Mouse (Mus musculus) bone marrow macrophage, adult 2 months (primary cell): ENCODE results near the gene Dis3l. TPM values are rescaled to one million over a fixed set of nuclear protein-coding genes. Genes with fewer than 3 reads are reported as not detected.
"Not testable (repeated sequence)": the region's sequence is repeated elsewhere in the genome, so short reads cannot be mapped to it uniquely, and the experiment has no call there.

ENCODE experiments used
- H3K27ac ChIP-seq: 2 replicates; pipeline ENCODE4 v1.5.1; 2012; ENCODE audit warnings: low read depth, low read length; ENCODE audit not compliant: insufficient read depth
- H3K4me1 ChIP-seq: 2 replicates; pipeline ENCODE4 v1.6.1; 2012; ENCODE audit warnings: low read length; ENCODE audit not compliant: control insufficient read depth, insufficient read depth
- H3K4me3 ChIP-seq: 2 replicates; pipeline ENCODE4 v1.5.1; 2012; ENCODE audit warnings: mild to moderate bottlenecking, low read length, moderate library complexity; ENCODE audit not compliant: insufficient read depth
- CTCF ChIP-seq: IDR thresholded peaks from 2 replicates; pipeline ENCODE4 v1.5.1; 2012; ENCODE audit warnings: low read depth, mild to moderate bottlenecking, low read length, moderate library complexity
- POLR2A ChIP-seq: IDR thresholded peaks from 2 replicates; pipeline ENCODE4 v1.6.1; 2012; ENCODE audit warnings: mild to moderate bottlenecking, low read depth, low read length, borderline replicate concordance
- polyA plus RNA-seq: library from polyadenylated mRNA; stranded (reverse); fragments of >200 nt; gene quantifications from 2 replicates; pipeline ENCODE4 v1.2.4, GENCODE M21; 2012; ENCODE audit not compliant: missing spikeins, insufficient read depth, insufficient read length

The Dis3l gene
- polyA plus RNA-seq, 1 experiment, result 14.7 TPM

- no peaks in the 10 kb centered on the region for H3K4me1 ChIP-seq
- no peak overlapping the region for H3K27ac ChIP-seq
- no peak for TF ChIP-seq POLR2A
- no peak for TF ChIP-seq CTCF
- H3K4me3 ChIP-seq, result no peak overlapping the region
Observed at GRCm38 (mm10) chr9:64323976-64324375, 17.1 kb downstream of the Dis3l start.

DNA sequence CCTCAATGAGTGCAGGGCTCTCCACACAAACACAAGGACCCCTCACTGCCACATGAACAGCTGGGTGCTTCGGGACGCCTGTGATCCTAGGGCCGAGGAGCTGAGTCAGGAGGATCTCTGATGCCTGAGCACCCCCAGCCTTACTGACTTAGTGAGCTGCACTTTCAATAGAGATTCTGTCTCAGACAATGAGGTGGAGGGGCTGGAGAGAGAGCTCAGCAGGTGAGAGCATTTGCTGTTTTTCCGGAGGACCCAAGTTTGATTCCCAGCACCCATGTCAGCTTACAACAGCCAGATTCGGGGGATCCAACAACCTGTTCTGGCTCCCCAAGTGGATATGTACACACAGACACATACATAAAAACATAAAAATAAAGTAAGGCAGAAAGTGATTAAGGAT lies 24.1 kb downstream of the Dis3l start:
- Histone ChIP-seq H3K4me1 (no peaks in the 10 kb centered on the region), H3K4me3 (no peak overlapping the region), H3K27ac (no peak overlapping the region)
- no peak for TF ChIP-seq POLR2A
- no peak for TF ChIP-seq CTCF

DNA sequence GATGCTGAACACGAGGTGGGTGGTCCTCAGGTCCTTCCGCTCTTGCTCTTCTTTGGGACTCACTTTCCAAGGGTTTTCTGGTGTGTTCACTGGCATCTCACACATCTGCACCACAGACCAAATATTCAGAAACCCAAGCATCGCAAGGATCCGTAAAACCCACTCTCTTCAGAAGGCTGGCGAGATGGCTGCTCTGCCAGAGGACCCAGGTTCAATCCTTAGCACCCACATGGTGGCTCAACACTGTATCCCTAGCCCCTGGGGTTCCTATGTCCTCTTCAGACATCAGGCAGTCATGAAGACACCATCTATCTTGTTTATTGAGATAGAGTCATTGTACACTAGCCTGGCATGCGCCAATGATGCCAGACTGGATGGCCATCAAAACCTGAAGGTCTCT lies 26.4 kb downstream of the Dis3l start:
- no peak for TF ChIP-seq POLR2A
- no peak for TF ChIP-seq CTCF
- Histone ChIP-seq H3K27ac (no peak overlapping the region), H3K4me3 (no peak overlapping the region), H3K4me1 (no peaks in the 10 kb centered on the region)

- no peak overlapping the region for H3K27ac ChIP-seq
- TF ChIP-seq POLR2A (no peak), CTCF (no peak)
- no peak overlapping the region for H3K4me3 ChIP-seq
- H3K4me1 ChIP-seq, result no peaks in the 10 kb centered on the region
Observed at GRCm38 (mm10) chr9:64312128-64312527, 29.0 kb downstream of the Dis3l start.

DNA sequence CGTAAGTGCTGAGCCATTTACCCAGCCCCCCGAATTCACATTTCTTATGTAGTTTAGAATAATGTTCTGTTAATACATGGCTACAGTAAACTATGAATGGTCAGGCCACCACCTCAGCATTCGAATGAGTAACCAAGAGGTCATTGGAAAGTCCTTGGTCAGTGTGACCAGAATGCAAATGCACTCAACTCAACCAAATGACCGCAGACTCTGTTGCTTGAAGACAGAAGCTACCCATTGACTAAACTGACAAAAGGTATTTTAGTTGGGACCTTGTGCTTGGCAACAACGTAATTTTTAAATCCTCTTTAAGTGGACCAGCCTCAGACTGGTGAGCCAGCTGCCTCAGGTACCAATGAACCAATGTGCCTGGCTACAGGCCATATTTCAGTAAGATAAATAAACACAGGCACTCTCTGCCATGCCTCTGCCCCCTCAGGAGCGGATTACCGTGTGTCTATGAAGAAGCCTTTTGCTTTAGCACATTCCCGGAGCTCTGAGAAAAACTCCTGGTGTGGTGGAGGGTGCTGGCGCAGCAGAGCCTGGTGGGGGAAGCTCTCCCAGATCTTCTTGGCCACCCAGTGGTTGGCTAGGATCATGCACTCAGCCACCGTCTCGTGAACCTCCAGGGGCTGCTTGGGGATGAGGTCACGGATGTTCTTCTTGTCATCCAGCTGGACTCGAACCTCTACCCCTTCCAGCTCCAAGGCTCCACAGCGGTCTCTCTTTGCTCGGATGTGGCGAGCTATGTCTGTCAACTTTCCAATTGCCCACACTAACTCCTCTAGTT lies 29.9 kb downstream of the Dis3l start:
- no peak overlapping the region for H3K27ac ChIP-seq
- H3K4me3 ChIP-seq, result no peak overlapping the region
- H3K4me1 ChIP-seq, result no peaks in the 10 kb centered on the region
- TF ChIP-seq POLR2A, result no peak
- no peak for TF ChIP-seq CTCF

DNA sequence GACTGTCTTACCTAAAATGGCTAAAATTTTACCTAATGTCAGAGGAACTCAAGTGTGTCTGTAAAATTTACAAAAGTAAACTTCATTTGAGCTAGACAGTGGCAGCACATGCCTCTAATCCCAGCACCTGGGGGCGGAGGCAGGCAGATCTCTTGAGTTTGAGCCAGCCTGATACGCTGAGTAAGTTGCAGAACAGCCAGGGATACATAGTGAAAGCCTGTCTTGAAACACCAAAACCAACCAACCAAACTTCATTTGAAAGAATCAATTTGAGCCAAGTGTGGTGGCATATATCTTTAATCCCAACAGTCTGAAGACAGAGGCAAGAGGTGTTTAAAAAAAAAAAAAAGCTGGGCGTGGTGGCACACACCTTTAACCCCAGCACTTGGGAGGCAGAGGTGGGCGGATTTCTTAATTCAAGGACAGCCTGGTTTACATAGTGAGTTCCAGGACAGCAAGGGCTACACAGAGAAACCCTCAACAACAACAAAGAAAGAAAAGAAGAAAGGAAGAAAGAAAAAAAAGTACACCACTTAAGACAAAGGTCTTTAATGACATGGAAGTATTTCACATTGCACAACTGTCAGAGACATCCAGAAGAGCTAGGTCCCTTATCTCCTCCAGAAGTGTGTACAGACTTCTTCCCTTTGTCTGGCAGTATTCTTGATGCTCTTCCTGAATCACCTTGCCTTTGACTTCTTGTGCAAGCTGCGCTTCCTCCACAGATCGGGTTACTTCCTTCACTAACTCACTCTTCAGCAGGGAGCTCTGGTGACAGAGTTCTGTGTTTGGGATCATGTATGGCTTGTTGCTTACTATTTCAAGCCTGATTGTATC lies 34.4 kb downstream of the Dis3l start:
- no peak overlapping the region for H3K4me3 ChIP-seq
- TF ChIP-seq POLR2A (no peak), CTCF (no peak)

GRCm38 (mm10) chr9:64303086-64303485 lies 38.0 kb downstream of the Dis3l start:
- H3K4me3 ChIP-seq, H3K4me1 ChIP-seq, H3K27ac ChIP-seq: not testable (repeated sequence)

More for the DNA sequence above, 34.4 kb downstream of the Dis3l start:
- H3K27ac ChIP-seq, result no peak overlapping the region
- no peaks in the 10 kb centered on the region for H3K4me1 ChIP-seq

GRCm38 (mm10) chr9:64282404-64282987 lies 58.6 kb downstream of the Dis3l start:
- TF ChIP-seq CTCF (no peak), POLR2A (no peak)
- H3K4me1 ChIP-seq, result peaks cover 3% of the 10 kb centered on the region; the same call in 1 of the 2 replicates
- peak overlapping the region; percentile 86 for H3K4me3 ChIP-seq
- no peak overlapping the region for H3K27ac ChIP-seq

- TF ChIP-seq POLR2A (no peak), CTCF (no peak)
- peak overlapping the region; percentile 54 for H3K27ac ChIP-seq
- peak overlapping the region; percentile 86 for H3K4me3 ChIP-seq
- peaks cover 3% of the 10 kb centered on the region; the same call in 1 of the 2 replicates for H3K4me1 ChIP-seq
Observed at GRCm38 (mm10) chr9:64281781-64282178, 59.3 kb downstream of the Dis3l start.

- Histone ChIP-seq H3K4me3 (peak within 1 kb of the TSS; percentile 86), H3K4me1 (peaks cover 3% of the 10 kb centered on the region; the same call in 1 of the 2 replicates), H3K27ac (peak within 1 kb of the TSS; percentile 54)
- TF ChIP-seq POLR2A, result 0 out of 2 replicates have a peak, but pooled peaks have one; percentile 8
- TF ChIP-seq CTCF, result no peak
Observed at GRCm38 (mm10) chr9:64281105-64281780, 59.8 kb downstream of the Dis3l start, which contains the start of gene Tipin. Gene Tipin, plus strand, starts transcription at chr9:64281581.
